In genomic region chr7:70355691-70356568, GRCm38 (mm10) we compare ENCODE assay signal across 8 mouse cellular contexts. TPM values are rescaled to one million over a fixed set of nuclear protein-coding genes. Genes with fewer than 3 reads are reported as not detected.
DNase-seq lines count a peak whose midpoint lies in the region; ATAC-seq and TF ChIP-seq lines count a peak whose summit lies in the region.

No protein-coding gene starts in this region.

- H3K9ac ChIP-seq in heart, adult 2 months (ENCODE audit: low read depth, low read length): peak overlapping the region; percentile 62
- H3K9ac ChIP-seq in heart, embryonic 16.5 days (ENCODE audit: low read length): peak overlapping the region; percentile 83
- H3K9ac ChIP-seq in liver, postnatal 0 days (replicated peaks): 0 out of 2 replicates have a peak overlapping the region, but pooled peaks have one; percentile 21

- 42% methylated on average over 5 of the region's 5 CpGs for WGBS in heart, adult 2 months
- 40% methylated on average over 5 of the region's 5 CpGs for WGBS in heart, embryonic 16.5 days
- 18% methylated on average over 5 of the region's 5 CpGs for WGBS in liver, postnatal 0 days (ENCODE audit: insufficient replicate concordance)

- H3K79me2 ChIP-seq in heart, adult 2 months (replicated peaks; ENCODE audit: control insufficient read depth, insufficient read depth, low read length): no peaks in the 10 kb centered on the region; the same call in 1 of the 2 replicates

- no peaks in the 10 kb centered on the region for H3K27me3 ChIP-seq in heart, adult 2 months (ENCODE audit: control insufficient read depth, insufficient read depth, low read length)
- peaks cover 36% of the 10 kb centered on the region for H3K27me3 ChIP-seq in heart, embryonic 16.5 days (ENCODE audit: control insufficient read depth, insufficient read depth, low read length)
- peaks cover 24% of the 10 kb centered on the region for H3K27me3 ChIP-seq in liver, postnatal 0 days (ENCODE audit: insufficient read depth, low read length)

- H3K4me3 ChIP-seq in heart, adult 2 months: peak overlapping the region; percentile 22
- H3K4me3 ChIP-seq in heart, embryonic 16.5 days (ENCODE audit: low read length): peak overlapping the region; percentile 65
- H3K4me3 ChIP-seq in liver, postnatal 0 days (ENCODE audit: low read depth, low read length): peak overlapping the region; percentile 63

- peak overlapping the region; percentile 49 for H3K27ac ChIP-seq in heart, adult 2 months
- no peak overlapping the region for H3K27ac ChIP-seq in heart, embryonic 16.5 days (ENCODE audit: low read length)
- peak overlapping the region; percentile 35; the same call in 1 of the 2 replicates for H3K27ac ChIP-seq in liver, postnatal 0 days (ENCODE audit: low read depth)

- DNase-seq in heart, adult 2 months: no peak
- DNase-seq in heart, adult 8-10 months (ENCODE audit: low spot score): no peak
- DNase-seq in adipocyte (ENCODE audit: low spot score): peak; percentile 26
- DNase-seq in liver, postnatal 0 days: peak; percentile 44
- DNase-seq in ovary, adult 18-20 months (ENCODE audit: low spot score): no peak

- intact Hi-C loops in heart, adult 2 months (cut with DNase I): no loop called here

- TF ChIP-seq POLR2A in heart, adult 2 months (IDR thresholded peaks at IDR 0.05; ENCODE audit: insufficient read depth, low read depth, low read length): no peak

- no peak for ATAC-seq in heart, embryonic 16.5 days (replicated peaks; ENCODE audit: extremely low read depth, insufficient read depth, low FRiP score)
- ATAC-seq in liver, postnatal 0 days: peak; percentile 68
- no peak for ATAC-seq in CD4-positive, CD25-positive, alpha-beta regulatory T cell, adult 4 months
- ATAC-seq in frontal cortex, adult (ENCODE audit: low TSS enrichment): no peak

- no peak for TF ChIP-seq EP300 in heart, adult 2 months (IDR thresholded peaks at IDR 0.05; ENCODE audit: insufficient read depth, low read depth, low read length)
- TF ChIP-seq EP300 in liver, postnatal 0 days (IDR thresholded peaks at IDR 0.05; ENCODE audit: low read depth): no peak

- H3K4me2 ChIP-seq in heart, embryonic 16.5 days (ENCODE audit: low read depth, low read length): peak overlapping the region; percentile 88
- H3K4me2 ChIP-seq in liver, postnatal 0 days (ENCODE audit: low read depth, low read length): peak overlapping the region; percentile 77

- no peak for TF ChIP-seq CTCF in heart, adult 2 months (IDR thresholded peaks at IDR 0.05)
- no peak for TF ChIP-seq CTCF in liver, postnatal 0 days (IDR thresholded peaks at IDR 0.05; ENCODE audit: low read depth)

- peaks cover 8% of the 10 kb centered on the region for H3K36me3 ChIP-seq in heart, adult 2 months (ENCODE audit: control insufficient read depth, insufficient read depth, low read length)
- no peaks in the 10 kb centered on the region for H3K36me3 ChIP-seq in heart, embryonic 16.5 days (ENCODE audit: control insufficient read depth, insufficient read depth)
- H3K36me3 ChIP-seq in liver, postnatal 0 days (replicated peaks; ENCODE audit: insufficient read depth, low read length): 0 out of 2 replicates have a peak, but pooled peaks cover 2% of the 10 kb centered on the region

- H3K4me1 ChIP-seq in heart, adult 2 months (ENCODE audit: control insufficient read depth, insufficient read depth, low read length): no peaks in the 10 kb centered on the region
- H3K4me1 ChIP-seq in heart, embryonic 16.5 days (ENCODE audit: control insufficient read depth, insufficient read depth, low read length): no peaks in the 10 kb centered on the region; the same call in 1 of the 2 replicates
- peaks cover 2% of the 10 kb centered on the region; the same call in 1 of the 2 replicates for H3K4me1 ChIP-seq in liver, postnatal 0 days (ENCODE audit: insufficient read depth)

- no peaks in the 10 kb centered on the region for H3K9me3 ChIP-seq in heart, embryonic 16.5 days (replicated peaks; ENCODE audit: control insufficient read depth, low read length)
- H3K9me3 ChIP-seq in liver, postnatal 0 days (ENCODE audit: low read length): no peaks in the 10 kb centered on the region

RNA-seq across cellular contexts. Expression of gene Nr2f2, which starts 10.6 kb away (rescaled TPM):
- 10 to 100 TPM; 16.4 to 18.8 TPM for total RNA-seq in heart, adult 2 months (2021)
- polyA plus RNA-seq in heart, adult 2 months (2012; rRNA removed): 22.9 and 39.3 TPM in 2 replicates
- 10 to 100 TPM; 12.5 to 23.1 (median 20.3) TPM for total RNA-seq in heart, adult 8-10 months (2022)
- 15.4 and 20.0 TPM in 2 replicates for polyA plus RNA-seq in heart, embryonic 16.5 days (2015; fragmentation: Nextera tagmentation; extraction: Ambion mirVana)
- polyA plus RNA-seq in liver, postnatal 0 days (2015; fragmentation: Nextera tagmentation; extraction: Ambion mirVana): 12.3 and 14.7 TPM in 2 replicates
- polyA plus RNA-seq in CD4-positive, CD25-positive, alpha-beta regulatory T cell, adult 4 months (2017; shearing (Covaris generic)): not detected

Comparison
In these comparisons a context has a peak if more than half of its experiments do, and no peak if none do; other contexts are left out.
1. DNase-seq: peak in adipocyte (single experiment) and liver, postnatal 0 days (single experiment); none in heart, adult 2 months (0 of 2), heart, adult 8-10 months (single experiment) and ovary, adult 18-20 months (single experiment).
2. H3K9ac ChIP-seq: peak in every context shown above with its lines; median percentile 83 in heart, embryonic 16.5 days; 62 in heart, adult 2 months; 21 in liver, postnatal 0 days.
3. RNA of gene Nr2f2, which starts 10.6 kb away (polyA plus RNA-seq): 22.9 to 39.3 TPM in heart, adult 2 months, 15.4 to 20.0 TPM in heart, embryonic 16.5 days and 12.3 to 14.7 TPM in liver, postnatal 0 days; not detected in CD4-positive, CD25-positive, alpha-beta regulatory T cell, adult 4 months; every median in the first group is over 10 times any median in the second.
4. Peak in every context shown above with its lines, with median percentiles within 50 percentile points of each other: H3K4me3 ChIP-seq.